Mouse (Mus musculus) kidney, adult 2 months (tissue): Measurements from ENCODE around the gene 2810408A11Rik.
A peak's percentile ranks its signal among the peaks of the same experiment; 100 is the strongest.

Experiments
- CTCF ChIP-seq: fragments of 200-500 bp; conservative IDR thresholded peaks from 2 replicates; pipeline ENCODE4 v1.5.1; 2011; ENCODE audit warnings: low read depth, mild to moderate bottlenecking, control low read depth, low read length, moderate library complexity, mixed read lengths; ENCODE audit not compliant: insufficient read depth, insufficient read length
- POLR2A ChIP-seq: fragments of 200-500 bp; IDR thresholded peaks from one replicate; pipeline ENCODE4 v1.6.1; 2011; ENCODE audit warnings: low read depth, low read length, control low read depth

DNA sequence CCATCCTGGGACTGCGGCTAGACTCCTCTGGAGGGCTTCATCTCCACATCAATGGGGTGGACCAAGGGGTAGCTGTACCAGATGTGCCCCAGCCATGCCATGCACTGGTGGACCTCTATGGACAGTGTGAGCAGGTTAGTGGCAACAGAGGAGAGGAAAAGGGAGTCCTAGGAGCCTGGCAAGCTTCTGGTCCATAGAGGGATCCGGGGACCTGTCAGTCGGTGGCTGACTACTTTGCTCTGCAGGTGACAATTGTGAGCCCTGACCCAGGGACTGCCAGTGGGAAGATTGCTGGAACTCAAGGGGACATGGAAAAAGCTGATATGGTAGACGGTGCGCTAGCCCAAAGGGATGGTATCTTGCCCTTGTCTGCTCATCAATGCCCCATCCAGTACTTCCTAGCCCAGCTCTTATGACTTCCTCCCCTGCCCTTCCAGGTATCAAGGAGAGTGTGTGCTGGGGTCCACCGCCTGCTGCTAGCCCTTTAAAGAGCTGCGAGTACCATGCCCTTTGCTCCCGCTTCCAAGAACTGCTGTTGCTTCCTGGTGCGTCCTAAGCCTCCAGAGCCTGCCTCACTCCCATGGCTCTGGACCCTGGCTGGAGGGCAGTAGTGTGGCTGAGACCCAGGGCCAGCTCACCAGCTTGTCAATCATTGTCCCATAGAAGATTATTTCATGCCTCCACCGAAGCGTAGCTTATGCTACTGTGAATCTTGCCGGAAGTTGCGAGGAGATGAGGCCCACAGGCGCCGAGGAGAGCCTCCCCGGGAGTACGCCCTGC is 10.2 kb upstream of the 2810408A11Rik start:
- no peak for TF ChIP-seq CTCF
- peak; percentile 4 for TF ChIP-seq POLR2A
